Mouse (Mus musculus) cerebellum, adult 2 months (tissue): ENCODE data around the gene Zswim4.

Experiments used
- CTCF ChIP-seq: fragments of 200-500 bp; IDR thresholded peaks from 2 replicates; pipeline ENCODE4 v1.5.1; 2011; ENCODE audit warnings: low read depth, mild to moderate bottlenecking, control low read depth, low read length, moderate library complexity, borderline replicate concordance; ENCODE audit not compliant: insufficient read depth
- POLR2A ChIP-seq: fragments of 200-500 bp; IDR thresholded peaks from 2 replicates; pipeline ENCODE4 v1.6.1; 2011; ENCODE audit warnings: low read length, control low read depth, borderline replicate concordance; ENCODE audit not compliant: insufficient read depth

DNA sequence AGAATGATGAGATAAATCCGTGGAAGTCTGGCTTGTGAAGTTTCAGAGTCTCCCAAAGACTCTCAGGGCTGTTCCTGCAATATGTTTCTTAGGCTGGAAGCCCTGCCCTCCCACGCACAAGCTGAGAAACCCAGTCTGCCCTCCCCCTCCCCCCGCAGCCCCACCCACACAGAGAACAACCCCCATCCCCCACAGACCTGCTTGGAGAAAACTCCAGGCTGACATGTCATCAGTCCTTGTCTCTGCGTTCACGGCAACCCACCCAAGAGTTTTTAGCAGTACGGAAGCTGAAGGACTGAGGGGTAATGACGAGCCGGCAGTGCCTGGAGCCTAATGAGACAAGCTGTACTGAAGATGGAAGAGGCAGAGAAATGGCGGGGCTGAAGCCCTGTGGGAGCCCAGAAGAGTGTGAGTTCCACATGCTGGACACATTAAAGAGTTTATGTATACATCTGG, 47.8 kb upstream of the Zswim4 start:
- no peak for TF ChIP-seq CTCF
- TF ChIP-seq POLR2A = no peak
